Mouse (Mus musculus) left cerebral cortex, adult 8-10 months (tissue): ENCODE measurements around the gene Evi5. TPM values are rescaled to one million over a fixed set of nuclear protein-coding genes. Genes with fewer than 3 reads are reported as not detected.
"Not testable (repeated sequence)": the region's sequence is repeated elsewhere in the genome, so short reads cannot be mapped to it uniquely, and the experiment has no call there.

ENCODE experiments used
- DNase-seq, 2 experiments: peaks; one replicate each; pipeline ENCODE4 v3.0.0; 2022; ENCODE audit warnings: low spot score in 2 of 2
- total RNA-seq, 4 experiments: library from RNA; stranded (reverse); gene quantifications; 2 replicates each; pipeline ENCODE4 v1.2.4; 2022

Gene Evi5
- 10 to 100 TPM; 77.1 to 86.4 (median 78.8) TPM for total RNA-seq

GRCm38 (mm10) chr5:107874561-107875260 lies at the start of gene Evi5:
Evi5 (minus strand) TSS chr5:107875107.
- DNase-seq = no peak

DNA sequence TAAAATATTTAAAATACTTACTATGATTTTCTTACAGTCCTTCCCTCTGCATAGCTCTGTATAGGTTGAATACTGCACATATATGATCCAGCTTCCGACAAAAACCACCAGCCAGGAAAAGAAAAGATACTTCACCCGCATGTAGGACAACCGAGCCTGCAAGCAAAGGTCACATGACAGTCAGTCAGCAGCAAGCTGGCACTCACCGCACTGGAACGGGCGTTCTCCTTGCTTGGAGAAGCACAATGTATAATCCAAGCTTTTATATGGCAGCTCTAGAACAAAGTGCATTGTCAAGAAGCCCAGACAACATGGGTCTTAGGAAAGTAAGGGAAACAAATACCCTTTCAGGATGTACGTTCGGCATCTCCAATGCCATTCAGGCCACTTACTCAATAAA lies 49.7 kb upstream of the Evi5 start:
- no peak for DNase-seq

GRCm38 (mm10) chr5:107922836-107923235 lies 47.9 kb upstream of the Evi5 start:
- no peak for DNase-seq

- no peak for DNase-seq
Measured at GRCm38 (mm10) chr5:107921400-107922252, 46.7 kb upstream of the Evi5 start.

DNA sequence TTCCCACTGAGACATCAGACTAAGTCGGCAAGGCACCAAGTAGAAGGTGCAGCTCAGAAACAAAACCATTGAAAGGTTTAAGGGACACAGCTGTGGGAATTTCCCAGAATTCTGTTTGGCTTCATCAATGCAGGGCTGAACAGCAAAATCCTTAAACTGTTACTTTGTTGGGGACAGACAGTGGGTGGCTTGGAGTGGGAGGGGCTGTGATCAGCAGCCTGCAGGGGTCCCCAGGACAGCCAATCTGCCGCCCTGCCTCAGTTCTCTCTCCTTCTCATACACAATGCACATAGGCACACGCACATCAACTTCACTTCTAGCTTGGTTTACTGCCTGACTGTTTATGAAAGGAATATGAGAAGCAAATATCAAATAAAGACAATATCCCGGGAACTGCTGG lies 40.4 kb upstream of the Evi5 start:
- no peak for DNase-seq

GRCm38 (mm10) chr5:107911012-107911411 lies 36.1 kb upstream of the Evi5 start:
- DNase-seq = no peak

DNA sequence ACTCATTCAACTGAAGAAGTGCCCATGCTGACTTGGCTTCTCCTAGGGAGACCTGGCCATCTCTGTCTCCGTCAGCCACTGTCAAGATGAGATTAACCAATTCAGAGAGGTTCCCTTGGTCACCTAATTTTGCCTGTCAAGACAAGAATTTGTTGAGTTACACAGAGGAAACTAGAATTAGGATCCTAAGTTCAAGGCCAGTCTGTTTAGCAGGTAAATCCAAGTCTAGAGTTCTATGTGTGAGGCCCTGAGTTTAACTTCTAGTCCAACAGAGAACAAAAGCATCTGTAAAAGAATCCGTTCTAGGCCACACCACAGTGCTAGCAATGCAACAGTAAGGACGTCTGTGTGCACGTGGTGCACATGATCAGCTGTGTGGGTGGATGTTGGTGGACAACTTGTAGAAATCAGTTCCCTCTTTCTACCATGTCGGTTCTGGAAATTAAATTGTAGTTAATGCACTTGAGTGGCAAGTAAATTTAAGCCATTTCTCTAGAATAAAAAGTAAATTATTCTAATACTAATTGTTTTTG lies 35.2 kb upstream of the Evi5 start:
- no peak for DNase-seq

- DNase-seq = no peak
Measured at GRCm38 (mm10) chr5:107909668-107910067, 34.8 kb upstream of the Evi5 start.

- no peak for DNase-seq
Measured at GRCm38 (mm10) chr5:107908514-107909110, 33.7 kb upstream of the Evi5 start.

GRCm38 (mm10) chr5:107904325-107904724 lies 29.4 kb upstream of the Evi5 start:
- no peak for DNase-seq

- DNase-seq = peak in 1 of 2 experiments; percentile 13
Measured at GRCm38 (mm10) chr5:107901014-107901615, 26.2 kb upstream of the Evi5 start.

- DNase-seq = peak; percentile 93 to 94
Measured at GRCm38 (mm10) chr5:107900206-107901013, 25.5 kb upstream of the Evi5 start, which contains the start of gene Rpl5. Rpl5 (plus strand) TSS chr5:107900502.

GRCm38 (mm10) chr5:107896265-107896664 lies 21.4 kb upstream of the Evi5 start:
- no peak for DNase-seq

DNA sequence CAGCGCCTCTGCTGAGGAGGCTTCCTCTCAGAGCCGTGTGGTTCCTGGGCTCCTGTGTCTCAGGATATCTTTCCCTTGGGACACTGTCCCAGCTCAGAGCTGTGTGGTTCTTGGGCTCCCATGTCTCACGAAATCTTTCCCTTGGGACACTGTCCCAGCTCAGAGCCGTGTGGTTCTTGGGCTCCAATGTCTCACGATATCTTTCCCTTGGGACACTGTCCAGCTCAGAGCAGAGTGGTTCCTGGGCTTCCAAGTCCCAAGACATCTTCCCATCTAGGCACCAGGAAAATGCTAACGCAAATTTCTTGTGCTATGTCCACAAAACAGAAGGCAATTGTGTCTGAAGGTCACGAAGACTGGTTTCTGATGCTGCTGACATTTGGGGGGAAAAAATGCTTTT lies 19.8 kb upstream of the Evi5 start:
- no peak for DNase-seq

GRCm38 (mm10) chr5:107891515-107891914 lies 16.6 kb upstream of the Evi5 start:
- not testable (repeated sequence) for DNase-seq

- DNase-seq = no peak
Measured at GRCm38 (mm10) chr5:107889994-107890888, 15.3 kb upstream of the Evi5 start.

DNA sequence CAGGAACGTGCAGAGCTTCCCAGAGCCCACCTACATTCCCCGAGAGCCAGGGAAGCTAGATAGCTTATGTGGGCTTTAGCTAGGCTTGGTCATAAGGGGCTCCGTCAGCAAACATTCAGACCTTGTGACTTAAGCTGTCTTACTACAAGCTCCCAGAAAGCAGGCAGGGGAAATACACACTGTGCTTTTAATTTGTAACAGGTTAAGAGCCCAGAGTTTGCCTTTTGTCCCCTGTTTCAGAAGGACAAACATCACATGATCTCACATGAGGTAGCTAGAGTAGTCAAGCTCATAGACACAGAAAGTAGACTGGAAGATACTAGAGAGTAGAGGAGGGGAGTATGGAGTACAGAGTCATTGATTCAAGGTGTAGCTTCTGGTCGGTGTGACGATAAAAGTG lies 5.8 kb upstream of the Evi5 start:
- DNase-seq = no peak

- no peak for DNase-seq
Measured at GRCm38 (mm10) chr5:107877053-107877452, 2.1 kb upstream of the Evi5 start.

GRCm38 (mm10) chr5:107875261-107875611 lies 329 bp upstream of the Evi5 start:
- no peak for DNase-seq

GRCm38 (mm10) chr5:107873886-107874302 lies 1.0 kb downstream of the Evi5 start:
- DNase-seq = no peak
